Mouse (Mus musculus): ENCODE results near the gene Myh11. TPM values are rescaled to one million over a fixed set of nuclear protein-coding genes. Genes with fewer than 3 reads are reported as not detected.

Gene Myh11
- polyA plus RNA-seq, 1 experiment from 2014 or later = 0.70 TPM

DNA sequence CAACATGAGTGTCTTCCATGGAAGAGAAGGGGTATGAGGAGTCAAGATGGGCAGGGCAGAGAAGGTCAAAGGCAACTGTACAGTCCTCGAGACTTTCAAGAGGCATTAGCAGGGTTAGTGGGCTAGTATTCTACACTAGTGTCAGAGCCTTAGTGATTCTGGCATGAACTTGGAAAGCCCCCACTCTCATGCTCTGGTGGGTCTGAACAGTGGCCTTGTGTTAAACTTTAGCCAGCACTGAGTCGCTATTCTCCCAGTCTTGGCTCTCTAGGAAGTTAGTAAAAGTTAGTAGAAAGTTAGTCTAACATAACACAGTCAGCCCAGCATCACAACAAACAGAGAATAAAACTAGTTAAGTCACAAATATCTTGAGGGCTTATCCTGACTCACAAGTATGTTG, 12.0 kb upstream of the Myh11 start:
- H3K4me1 ChIP-seq = no peaks in the 10 kb centered on the region
- no peaks in the 10 kb centered on the region for H3K9me3 ChIP-seq
- no peak overlapping the region for H3K4me3 ChIP-seq
- no peak for DNase-seq (ENCODE audit: low spot score)
- H3K27me3 ChIP-seq (ENCODE audit: insufficient read depth, poor library complexity, severe bottlenecking) = no peaks in the 10 kb centered on the region
- 94% methylated on average over 2 of the region's 2 CpGs for WGBS
- peaks cover 66% of the 10 kb centered on the region for H3K36me3 ChIP-seq
- H3K27ac ChIP-seq = no peak overlapping the region

- Histone ChIP-seq H3K4me1 (no peaks in the 10 kb centered on the region), H3K9me3 (no peaks in the 10 kb centered on the region), H3K4me3 (no peak overlapping the region), H3K36me3 (peaks cover 43% of the 10 kb centered on the region), H3K27ac (no peak overlapping the region), H3K27me3 (ENCODE audit: insufficient read depth, poor library complexity, severe bottlenecking) (peaks cover 25% of the 10 kb centered on the region)
- no peak for DNase-seq (ENCODE audit: low spot score)
- WGBS = 86% methylated on average over 4 of the region's 4 CpGs
These were observed 7.3 kb upstream of the Myh11 start for GRCm38 (mm10) chr16:14298461-14298860.

GRCm38 (mm10) chr16:14297746-14298145, 6.6 kb upstream of the Myh11 start:
- no peaks in the 10 kb centered on the region for H3K4me1 ChIP-seq
- peaks cover 32% of the 10 kb centered on the region for H3K27me3 ChIP-seq (ENCODE audit: insufficient read depth, poor library complexity, severe bottlenecking)
- WGBS = 91% methylated on average over 4 of the region's 4 CpGs
- peaks cover 36% of the 10 kb centered on the region for H3K36me3 ChIP-seq
- H3K4me3 ChIP-seq = no peak overlapping the region
- no peak for DNase-seq (ENCODE audit: low spot score)
- no peak overlapping the region for H3K27ac ChIP-seq
- H3K9me3 ChIP-seq = no peaks in the 10 kb centered on the region

DNA sequence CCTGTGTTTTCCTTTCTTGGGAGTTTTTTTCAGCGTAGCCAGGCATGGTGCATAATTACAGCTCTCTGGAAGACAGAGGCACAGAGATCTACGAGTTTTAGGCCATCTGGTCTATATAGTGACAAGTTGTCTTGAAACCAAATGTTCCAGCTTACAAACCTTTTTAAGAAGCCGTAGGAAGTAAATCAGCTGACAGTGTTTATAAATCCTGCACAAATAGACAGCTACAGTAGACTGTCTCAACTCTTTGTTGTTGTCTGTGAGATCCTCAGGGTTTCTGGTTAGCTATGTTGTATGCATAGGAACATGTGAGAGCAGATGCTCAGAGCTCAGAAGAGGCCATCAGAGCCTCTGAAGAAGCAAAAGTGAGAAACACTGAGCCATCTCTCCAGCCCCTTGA, 6.0 kb upstream of the Myh11 start:
- Histone ChIP-seq H3K27me3 (ENCODE audit: insufficient read depth, poor library complexity, severe bottlenecking) (peaks cover 38% of the 10 kb centered on the region), H3K27ac (no peak overlapping the region), H3K4me1 (peaks cover 5% of the 10 kb centered on the region), H3K4me3 (no peak overlapping the region), H3K9me3 (no peaks in the 10 kb centered on the region), H3K36me3 (peaks cover 33% of the 10 kb centered on the region)
- no peak for DNase-seq (ENCODE audit: low spot score)
- WGBS = 73% methylated on average over 3 of the region's 3 CpGs

DNA sequence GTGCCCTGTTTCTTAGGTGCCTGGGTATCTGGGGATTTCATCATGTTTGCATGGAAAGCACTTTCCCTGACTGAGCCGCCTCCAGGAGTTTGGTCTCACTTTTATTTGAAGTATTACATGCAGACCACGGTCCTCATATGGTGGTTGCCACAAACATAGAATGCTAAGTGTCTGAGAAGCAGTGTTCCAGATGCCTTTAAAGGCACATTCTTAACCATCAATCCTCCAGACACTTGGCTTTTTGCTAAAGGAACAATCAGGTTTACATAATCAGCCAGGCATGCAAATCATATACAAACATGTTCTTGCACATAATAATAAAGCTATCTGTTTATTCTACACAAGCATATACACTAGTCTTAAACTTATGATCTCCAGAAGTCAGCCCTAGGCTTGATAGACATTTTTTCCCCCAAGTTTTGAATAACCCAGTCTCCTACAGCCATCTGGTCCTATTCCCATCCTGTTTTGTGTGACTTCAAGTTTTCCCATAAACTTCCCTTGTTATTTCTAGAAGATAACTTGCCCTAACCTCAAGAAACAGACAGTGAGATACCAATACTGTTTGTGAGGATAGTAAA, 5.5 kb upstream of the Myh11 start:
- Histone ChIP-seq H3K36me3 (peaks cover 29% of the 10 kb centered on the region), H3K4me1 (peaks cover 9% of the 10 kb centered on the region), H3K27me3 (ENCODE audit: insufficient read depth, poor library complexity, severe bottlenecking) (peaks cover 43% of the 10 kb centered on the region), H3K4me3 (no peak overlapping the region), H3K9me3 (no peaks in the 10 kb centered on the region), H3K27ac (no peak overlapping the region)
- DNase-seq (ENCODE audit: low spot score) = no peak
- WGBS = 88% methylated on average over 2 of the region's 2 CpGs

- H3K36me3 ChIP-seq = peaks cover 20% of the 10 kb centered on the region
- H3K9me3 ChIP-seq = no peaks in the 10 kb centered on the region
- H3K27ac ChIP-seq = no peak overlapping the region
- no peak overlapping the region for H3K4me3 ChIP-seq
- DNase-seq (ENCODE audit: low spot score) = no peak
- H3K4me1 ChIP-seq = peaks cover 15% of the 10 kb centered on the region
- peaks cover 56% of the 10 kb centered on the region for H3K27me3 ChIP-seq (ENCODE audit: insufficient read depth, poor library complexity, severe bottlenecking)
- 73% methylated on average over 2 of the region's 2 CpGs for WGBS
These were observed 4.1 kb upstream of the Myh11 start for GRCm38 (mm10) chr16:14295291-14295690.

GRCm38 (mm10) chr16:14292205-14293199, 1.3 kb upstream of the Myh11 start:
- no peak overlapping the region for H3K27ac ChIP-seq
- 12% methylated on average over 31 of the region's 31 CpGs for WGBS
- H3K9me3 ChIP-seq = no peaks in the 10 kb centered on the region
- no peak for DNase-seq (ENCODE audit: low spot score)
- peaks cover 84% of the 10 kb centered on the region for H3K27me3 ChIP-seq (ENCODE audit: insufficient read depth, poor library complexity, severe bottlenecking)
- H3K36me3 ChIP-seq = no peaks in the 10 kb centered on the region
- peak overlapping the region; percentile 54 for H3K4me3 ChIP-seq
- peaks cover 15% of the 10 kb centered on the region for H3K4me1 ChIP-seq

DNA sequence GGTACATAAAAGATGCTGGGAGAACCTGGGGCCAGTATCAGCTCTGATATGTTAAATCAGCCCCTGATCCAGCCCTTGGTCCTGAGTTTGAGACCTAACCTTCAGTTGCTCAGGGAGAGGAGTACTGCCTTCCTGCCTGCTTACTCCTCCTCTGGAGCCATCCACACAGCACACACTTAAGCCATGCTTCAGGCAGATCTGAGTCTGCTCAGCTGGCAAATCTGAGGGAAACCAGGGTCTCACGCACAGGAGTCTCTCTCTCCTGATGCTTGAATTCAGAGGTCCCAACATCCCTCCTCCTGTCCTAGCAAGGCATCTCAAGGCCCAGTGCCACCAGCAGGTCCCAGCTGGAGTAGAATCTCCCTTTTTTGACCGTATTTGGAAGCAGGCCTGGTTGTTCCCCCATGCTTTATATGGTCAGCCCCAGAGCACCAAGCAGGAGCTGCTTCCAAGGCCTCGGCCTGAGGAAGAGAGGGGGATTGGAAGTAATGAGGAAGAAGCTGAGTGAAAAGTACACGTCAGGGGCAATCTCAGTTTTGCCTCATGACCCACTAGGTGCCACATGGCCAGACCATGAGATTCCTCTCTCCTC, 18.7 kb downstream of the Myh11 start:
- Histone ChIP-seq H3K9me3 (no peaks in the 10 kb centered on the region), H3K4me1 (no peaks in the 10 kb centered on the region), H3K27ac (no peak overlapping the region), H3K36me3 (no peaks in the 10 kb centered on the region), H3K27me3 (ENCODE audit: insufficient read depth, poor library complexity, severe bottlenecking) (peaks cover 100% of the 10 kb centered on the region), H3K4me3 (no peak overlapping the region)
- DNase-seq (ENCODE audit: low spot score) = peak; percentile 69
- 53% methylated on average over 4 of the region's 4 CpGs for WGBS

DNA sequence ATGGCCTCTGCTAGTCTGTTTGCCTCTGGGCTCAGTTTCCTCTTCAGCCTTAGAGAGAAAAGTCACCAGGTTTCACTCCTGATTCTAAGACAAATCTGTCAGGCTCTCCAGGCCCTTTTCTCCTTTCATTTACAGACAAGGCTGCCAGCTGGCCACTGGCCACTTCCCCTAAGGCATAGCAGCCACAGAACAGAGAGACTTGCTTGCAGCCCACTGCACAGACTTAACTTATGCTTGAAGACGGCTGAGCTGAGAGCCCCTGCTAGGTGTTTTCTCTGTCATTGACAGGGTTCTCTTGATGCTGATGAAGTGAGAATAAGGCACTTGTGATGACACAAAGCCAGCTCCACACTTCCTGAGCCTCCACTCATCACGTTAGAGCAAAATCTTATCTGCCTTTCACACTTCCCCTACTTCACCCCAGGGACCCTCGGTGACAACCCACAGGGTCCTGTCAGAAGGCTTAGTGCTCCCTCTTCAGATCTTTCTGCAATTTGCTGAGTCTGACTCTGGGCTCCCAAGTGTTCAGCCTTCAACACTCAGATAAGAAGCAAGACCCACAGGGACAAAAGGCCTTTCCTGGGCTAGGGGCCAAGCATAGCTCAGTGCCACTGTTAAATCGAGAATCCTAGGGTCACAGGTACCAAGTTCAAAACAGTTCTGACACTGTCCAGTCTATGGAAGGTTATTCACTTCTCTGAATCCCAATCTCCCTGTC, 25.8 kb downstream of the Myh11 start:
- H3K27ac ChIP-seq = no peak overlapping the region
- no peak overlapping the region for H3K4me3 ChIP-seq
- WGBS = 4% methylated on average over 4 of the region's 4 CpGs
- no peaks in the 10 kb centered on the region for H3K9me3 ChIP-seq
- H3K36me3 ChIP-seq = no peaks in the 10 kb centered on the region
- DNase-seq (ENCODE audit: low spot score) = peak; percentile 84
- no peaks in the 10 kb centered on the region for H3K4me1 ChIP-seq
- peaks cover 89% of the 10 kb centered on the region for H3K27me3 ChIP-seq (ENCODE audit: insufficient read depth, poor library complexity, severe bottlenecking)

DNA sequence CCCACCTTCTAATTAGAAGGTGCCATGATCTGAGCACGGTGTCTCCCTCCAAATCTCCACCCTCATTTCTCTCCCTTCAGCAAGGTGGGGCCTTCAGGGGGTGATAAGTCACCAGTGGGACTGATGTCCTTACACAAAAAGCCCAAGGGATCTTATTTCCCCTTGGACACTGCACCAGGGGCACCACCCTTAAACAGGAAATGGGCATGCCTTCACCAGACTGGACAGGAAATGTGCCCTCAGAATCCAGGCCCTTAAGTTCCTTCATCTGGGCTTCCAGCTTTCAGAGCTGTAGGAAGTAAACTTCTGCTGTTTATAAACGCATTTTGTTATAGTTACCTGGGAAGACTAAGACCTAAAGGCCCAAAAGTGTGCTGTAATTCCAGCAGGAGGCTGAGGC, 26.7 kb downstream of the Myh11 start:
- no peaks in the 10 kb centered on the region for H3K4me1 ChIP-seq
- H3K9me3 ChIP-seq = no peaks in the 10 kb centered on the region
- peaks cover 89% of the 10 kb centered on the region for H3K27me3 ChIP-seq (ENCODE audit: insufficient read depth, poor library complexity, severe bottlenecking)
- DNase-seq (ENCODE audit: low spot score) = no peak
- H3K36me3 ChIP-seq = no peaks in the 10 kb centered on the region
- H3K4me3 ChIP-seq = no peak overlapping the region
- 61% methylated on average over 2 of the region's 2 CpGs for WGBS
- no peak overlapping the region for H3K27ac ChIP-seq

- DNase-seq (ENCODE audit: low spot score) = no peak
- peaks cover 89% of the 10 kb centered on the region for H3K27me3 ChIP-seq (ENCODE audit: insufficient read depth, poor library complexity, severe bottlenecking)
These were observed 27.9 kb downstream of the Myh11 start for GRCm38 (mm10) chr16:14263241-14263640.

DNA sequence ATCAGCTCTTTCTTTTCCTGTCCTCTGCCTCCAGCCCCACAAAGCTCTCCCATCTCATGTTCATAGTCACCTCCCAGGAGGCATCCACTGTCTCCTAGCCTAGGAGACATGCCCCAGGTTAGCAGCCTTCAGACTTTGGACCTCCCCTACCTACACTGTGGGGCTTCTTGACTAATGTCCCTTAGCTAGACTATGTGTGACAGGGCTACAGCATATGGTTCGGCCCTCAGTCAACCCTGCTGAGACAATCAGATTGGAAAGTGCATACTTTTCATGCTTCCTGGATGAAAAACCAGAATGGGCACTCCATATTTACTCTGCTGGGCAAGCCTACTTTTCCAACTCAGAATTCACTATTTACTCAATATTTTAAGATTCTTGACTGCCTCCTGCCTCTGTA, 28.8 kb downstream of the Myh11 start:
- 74% methylated on average over 1 of the region's 1 CpGs for WGBS
- no peak overlapping the region for H3K4me3 ChIP-seq
- no peaks in the 10 kb centered on the region for H3K4me1 ChIP-seq
- no peak overlapping the region for H3K27ac ChIP-seq
- no peaks in the 10 kb centered on the region for H3K36me3 ChIP-seq
- peaks cover 89% of the 10 kb centered on the region for H3K27me3 ChIP-seq (ENCODE audit: insufficient read depth, poor library complexity, severe bottlenecking)
- H3K9me3 ChIP-seq = no peaks in the 10 kb centered on the region
- no peak for DNase-seq (ENCODE audit: low spot score)

More at GRCm38 (mm10) chr16:14263241-14263640, 27.9 kb downstream of the Myh11 start:
- WGBS = 86% methylated on average over 6 of the region's 6 CpGs
- H3K4me3 ChIP-seq = no peak overlapping the region
- H3K36me3 ChIP-seq = no peaks in the 10 kb centered on the region
- no peaks in the 10 kb centered on the region for H3K4me1 ChIP-seq
- H3K27ac ChIP-seq = no peak overlapping the region
- H3K9me3 ChIP-seq = no peaks in the 10 kb centered on the region

Measured in heart, embryonic 10.5 days (tissue).